Mouse (Mus musculus): Measurements from ENCODE around the gene Arhgef39.

- no peak for TF ChIP-seq EP300 (IDR thresholded peaks at IDR 0.05; ENCODE audit: insufficient read depth, low read depth, low read length)
- no peak for TF ChIP-seq CTCF (IDR thresholded peaks at IDR 0.05; ENCODE audit: low read depth, low read length)
- no peak for TF ChIP-seq POLR2A (IDR thresholded peaks at IDR 0.05; ENCODE audit: insufficient read depth, low read length)
These were observed 50.9 kb downstream of the Arhgef39 start for GRCm38 (mm10) chr4:43448554-43448953.
